Mouse (Mus musculus) lung, postnatal 0 days (tissue): ENCODE measurements around the gene Eif4g3.

Source experiments
- CTCF ChIP-seq: IDR thresholded peaks from 2 replicates; pipeline ENCODE4 v1.5.1; 2016; ENCODE audit warnings: antibody characterized with exemption, mild to moderate bottlenecking
- EP300 ChIP-seq: IDR thresholded peaks from 2 replicates; pipeline ENCODE4 v1.6.1; 2016; ENCODE audit warnings: antibody characterized with exemption, mild to moderate bottlenecking, control low read depth

- no peak for TF ChIP-seq CTCF
- TF ChIP-seq EP300: no peak
These were observed 21.1 kb downstream of the Eif4g3 start for GRCm38 (mm10) chr4:138013723-138014479.
